Mouse (Mus musculus): Measurements from ENCODE around the gene Eps8l1.

GRCm38 (mm10) chr7:4437721-4438120 lies 22.8 kb upstream of the Eps8l1 start:
- TF ChIP-seq CTCF (IDR thresholded peaks at IDR 0.05; ENCODE audit: extremely low read depth, insufficient read length, insufficient replicate concordance, low read depth, low read length) (no peak), POLR2A (IDR thresholded peaks at IDR 0.05; ENCODE audit: low read depth, low read length) (no peak)
